Comparison of ENCODE assay signal across 9 mouse cellular contexts in genomic region chr1:24302674-24303073, GRCm38 (mm10).
DNase-seq lines count a peak whose midpoint lies in the region; ATAC-seq and TF ChIP-seq lines count a peak whose summit lies in the region.
"Had no signal": no experiment of that assay in that cellular context is flagged by ENCODE, and none has a peak within 500 bp of the region (broad histone marks: within the 10 kb centered on the region; RNA-seq: fewer than 3 reads in every experiment).

No protein-coding gene starts in this region.

- peak; percentile 35 for DNase-seq in urinary bladder, postnatal 14 days (ENCODE audit: low spot score)
- no peak for DNase-seq in urinary bladder, adult 2 months (ENCODE audit: low spot score)
- peak; percentile 34 to 39 for DNase-seq in cerebellum, adult 2 months
- DNase-seq in forelimb bud, embryonic 11.5 days (ENCODE audit: low read depth, low spot score), result peak; percentile 78
- no peak for DNase-seq in liver, embryonic 11.5 days (ENCODE audit: low spot score)
- no peak for DNase-seq in spleen, adult 12 weeks (ENCODE audit: low spot score)

- H3K4me1 ChIP-seq in cerebellum, adult 2 months (ENCODE audit: control insufficient read depth, insufficient read depth, low read length), result no peaks in the 10 kb centered on the region
- H3K4me1 ChIP-seq in kidney, embryonic 14.5 days (ENCODE audit: control insufficient read depth, insufficient read depth, low read length), result no peaks in the 10 kb centered on the region
- no peaks in the 10 kb centered on the region for H3K4me1 ChIP-seq in liver, embryonic 11.5 days (replicated peaks; ENCODE audit: control insufficient read depth, insufficient read depth, low read length)
- no peaks in the 10 kb centered on the region for H3K4me1 ChIP-seq in olfactory bulb, adult 2 months (ENCODE audit: control insufficient read depth, insufficient read depth, low read length)

- TF ChIP-seq POLR2A in cerebellum, adult 2 months (IDR thresholded peaks at IDR 0.05; ENCODE audit: borderline replicate concordance, insufficient read depth, low read length), result no peak
- TF ChIP-seq POLR2A in olfactory bulb, adult 2 months (IDR thresholded peaks at IDR 0.05; ENCODE audit: insufficient read depth, low read depth, low read length), result no peak

- TF ChIP-seq CTCF in cerebellum, adult 2 months (IDR thresholded peaks at IDR 0.05; ENCODE audit: borderline replicate concordance, insufficient read depth, low read depth, low read length), result peak; percentile 73
- peak; percentile 62 for TF ChIP-seq CTCF in olfactory bulb, adult 2 months (IDR thresholded peaks at IDR 0.05; ENCODE audit: insufficient read depth, low read depth, low read length)

- no peak overlapping the region for H3K27ac ChIP-seq in cerebellum, adult 2 months (ENCODE audit: insufficient read depth, low read length)
- H3K27ac ChIP-seq in kidney, embryonic 14.5 days (ENCODE audit: low read depth, low read length), result no peak overlapping the region
- H3K27ac ChIP-seq in liver, embryonic 11.5 days (ENCODE audit: low read depth, low read length), result no peak overlapping the region
- H3K27ac ChIP-seq in olfactory bulb, adult 2 months (ENCODE audit: insufficient read depth, low read depth, low read length), result no peak overlapping the region

- H3K4me2 ChIP-seq in kidney, embryonic 14.5 days (replicated peaks; ENCODE audit: low read depth, low read length), result no peak overlapping the region
- no peak overlapping the region for H3K4me2 ChIP-seq in liver, embryonic 11.5 days

- 19% methylated on average over 8 of the region's 8 CpGs for WGBS in cerebellum, adult 2 months
- 13% methylated on average over 8 of the region's 8 CpGs for WGBS in kidney, embryonic 14.5 days
- 15% methylated on average over 8 of the region's 8 CpGs for WGBS in liver, embryonic 11.5 days
- 11% methylated on average over 8 of the region's 8 CpGs for WGBS in olfactory bulb, adult 2 months

- H3K36me3 ChIP-seq in kidney, embryonic 14.5 days (ENCODE audit: control insufficient read depth, insufficient read depth, low read length), result no peaks in the 10 kb centered on the region
- H3K36me3 ChIP-seq in liver, embryonic 11.5 days (ENCODE audit: control insufficient read depth, insufficient read depth, low read length), result no peaks in the 10 kb centered on the region

- H3K9me3 ChIP-seq in kidney, embryonic 14.5 days (ENCODE audit: control insufficient read depth, low read length), result no peaks in the 10 kb centered on the region; the same call in 1 of the 2 replicates
- no peaks in the 10 kb centered on the region for H3K9me3 ChIP-seq in liver, embryonic 11.5 days (ENCODE audit: control insufficient read depth, low read length)

- H3K4me3 ChIP-seq in cerebellum, adult 2 months (replicated peaks; ENCODE audit: insufficient read depth, low read depth, low read length), result no peak overlapping the region
- H3K4me3 ChIP-seq in kidney, embryonic 14.5 days (ENCODE audit: low read length), result no peak overlapping the region
- no peak overlapping the region for H3K4me3 ChIP-seq in liver, embryonic 11.5 days (ENCODE audit: low read depth, low read length)
- no peak overlapping the region for H3K4me3 ChIP-seq in olfactory bulb, adult 2 months (ENCODE audit: insufficient read depth, low read depth, low read length)
- H3K4me3 ChIP-seq: erythroblast, embryonic 14.5 days had no signal

- H3K27me3 ChIP-seq in cerebellum, adult 2 months (ENCODE audit: control insufficient read depth, insufficient read depth, low read length), result no peaks in the 10 kb centered on the region
- H3K27me3 ChIP-seq in kidney, embryonic 14.5 days (ENCODE audit: control insufficient read depth, insufficient read depth, low read length), result no peaks in the 10 kb centered on the region
- no peaks in the 10 kb centered on the region for H3K27me3 ChIP-seq in liver, embryonic 11.5 days (replicated peaks; ENCODE audit: control insufficient read depth, insufficient read depth, low read length)

- peak; percentile 79 for ATAC-seq in kidney, embryonic 14.5 days (ENCODE audit: low FRiP score, low TSS enrichment)
- ATAC-seq in liver, embryonic 11.5 days (replicated peaks; ENCODE audit: low FRiP score), result peak; percentile 57; the same call in 1 of the 2 replicates

- H3K9ac ChIP-seq in kidney, embryonic 14.5 days (ENCODE audit: low read depth, low read length), result no peak overlapping the region
- H3K9ac ChIP-seq in liver, embryonic 11.5 days (ENCODE audit: low read depth, low read length), result no peak overlapping the region

Comparison
In these comparisons a context has a peak if more than half of its experiments do, and no peak if none do; other contexts are left out.
1. DNase-seq: peak in urinary bladder, postnatal 14 days (single experiment), cerebellum, adult 2 months (2 of 2) and forelimb bud, embryonic 11.5 days (single experiment); none in urinary bladder, adult 2 months (single experiment), liver, embryonic 11.5 days (single experiment) and spleen, adult 12 weeks (single experiment).